Mouse (Mus musculus): ENCODE results near the gene Akr1c12.

DNA sequence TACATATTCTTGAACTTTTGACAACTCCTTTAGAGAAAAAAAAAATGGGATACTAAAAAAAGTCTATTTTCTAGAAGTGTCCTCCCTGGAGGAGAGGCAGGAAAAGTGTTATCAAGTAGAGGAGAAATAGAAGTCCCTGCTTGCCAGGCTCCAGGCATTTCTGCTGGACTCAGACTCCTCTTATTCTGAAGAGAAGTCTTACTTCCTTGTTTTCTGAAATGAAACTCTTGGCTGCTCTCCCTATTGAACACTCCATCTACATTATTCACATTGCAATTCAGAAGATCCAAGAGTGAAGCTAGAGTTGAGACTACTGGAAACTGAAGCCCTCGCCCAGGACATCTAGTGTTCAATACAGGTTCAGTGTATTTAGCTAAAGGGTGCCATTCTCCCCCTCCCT lies 50.8 kb downstream of the Akr1c12 start, which contains the start of gene Akr1c19:
- no peak for TF ChIP-seq POLR2A (IDR thresholded peaks at IDR 0.05; ENCODE audit: control insufficient read depth, low read depth, low read length)
- TF ChIP-seq CTCF (IDR thresholded peaks at IDR 0.05; ENCODE audit: control insufficient read depth, insufficient read depth, insufficient replicate concordance, low read depth, low read length) = no peak
